Mouse (Mus musculus) cerebellum, postnatal 4 days (tissue): ENCODE results near the gene Dip2b.
A peak's percentile ranks its signal among the peaks of the same experiment; 100 is the strongest.

Experiments
- DNase-seq, 2 experiments: peaks; one replicate each; pipeline ENCODE4 v3.0.0; 2022; ENCODE audit warnings: low spot score in 2 of 2, mixed read lengths in 1 of 2

The Dip2b gene

GRCm38 (mm10) chr15:100126456-100127107 lies 88.1 kb downstream of the Dip2b start:
- peak; percentile 60 to 83 for DNase-seq

GRCm38 (mm10) chr15:100129151-100129790 lies 90.8 kb downstream of the Dip2b start:
- no peak for DNase-seq

GRCm38 (mm10) chr15:100139665-100140064 lies 101.2 kb downstream of the Dip2b start:
- DNase-seq: no peak

- no peak for DNase-seq
Measured at GRCm38 (mm10) chr15:100140428-100140827, 102.0 kb downstream of the Dip2b start.

GRCm38 (mm10) chr15:100143091-100143801 lies 104.8 kb downstream of the Dip2b start:
- peak in 1 of 2 experiments; percentile 36 for DNase-seq

- no peak for DNase-seq
Measured at GRCm38 (mm10) chr15:100144854-100145824, 106.7 kb downstream of the Dip2b start.

GRCm38 (mm10) chr15:100145917-100146316 lies 107.5 kb downstream of the Dip2b start:
- no peak for DNase-seq

DNA sequence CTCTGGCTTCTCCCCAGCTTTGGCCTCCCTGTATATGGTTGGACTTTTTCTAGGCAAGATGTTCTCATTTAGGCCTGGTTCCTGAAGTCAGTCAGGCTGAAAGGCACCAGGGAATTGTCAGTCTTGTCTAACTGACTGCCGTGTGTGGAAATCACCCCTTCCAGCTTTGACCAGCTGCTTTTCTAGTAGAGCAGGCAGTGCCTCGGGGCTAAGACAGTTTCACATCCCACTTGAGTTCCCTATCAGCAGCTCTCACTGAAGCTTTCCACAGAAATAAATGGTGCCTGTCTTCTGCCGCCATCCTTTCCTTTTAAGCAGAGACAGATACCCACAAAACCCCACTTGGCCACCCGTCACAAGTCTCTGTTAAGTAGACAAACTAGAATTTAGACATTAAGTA lies 112.1 kb downstream of the Dip2b start:
- DNase-seq: no peak

DNA sequence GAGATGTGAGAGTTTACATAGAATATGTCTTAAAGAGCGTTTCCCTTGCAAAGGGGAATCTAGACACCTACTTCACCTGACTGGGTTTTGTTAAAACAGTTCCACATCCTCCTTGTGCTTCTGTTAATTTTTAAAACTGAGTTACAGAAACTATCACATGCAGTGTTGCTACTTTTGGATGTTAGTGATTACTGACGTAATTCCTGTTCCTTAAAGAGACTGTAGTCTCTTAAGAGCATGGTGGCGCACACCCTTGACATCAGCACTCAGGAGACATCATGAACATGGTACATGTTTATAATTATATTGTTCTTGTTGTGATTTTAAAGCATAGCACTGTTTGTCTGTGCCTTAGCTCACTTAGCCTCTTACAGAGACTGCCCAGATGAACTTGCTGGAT lies 113.9 kb downstream of the Dip2b start:
- no peak for DNase-seq

DNA sequence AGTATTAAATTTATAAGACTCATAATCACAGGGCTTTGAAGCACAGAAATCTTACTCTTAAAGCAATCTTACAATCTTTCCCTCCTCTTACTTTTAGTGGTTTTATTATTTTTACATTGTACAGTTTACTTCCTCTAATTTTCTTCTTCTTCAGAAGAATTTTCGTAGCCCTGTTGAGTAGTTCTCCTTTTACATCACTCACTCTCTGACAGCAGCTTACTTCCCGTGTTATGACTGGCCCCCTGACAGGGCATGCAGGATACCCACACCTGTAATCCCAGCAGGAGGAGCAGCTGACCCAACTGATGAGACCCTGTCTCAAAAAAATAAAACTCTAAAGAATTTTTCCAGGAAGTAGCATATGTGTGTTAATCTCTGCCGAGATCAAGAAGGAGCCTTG lies 114.6 kb downstream of the Dip2b start:
- DNase-seq: no peak

DNA sequence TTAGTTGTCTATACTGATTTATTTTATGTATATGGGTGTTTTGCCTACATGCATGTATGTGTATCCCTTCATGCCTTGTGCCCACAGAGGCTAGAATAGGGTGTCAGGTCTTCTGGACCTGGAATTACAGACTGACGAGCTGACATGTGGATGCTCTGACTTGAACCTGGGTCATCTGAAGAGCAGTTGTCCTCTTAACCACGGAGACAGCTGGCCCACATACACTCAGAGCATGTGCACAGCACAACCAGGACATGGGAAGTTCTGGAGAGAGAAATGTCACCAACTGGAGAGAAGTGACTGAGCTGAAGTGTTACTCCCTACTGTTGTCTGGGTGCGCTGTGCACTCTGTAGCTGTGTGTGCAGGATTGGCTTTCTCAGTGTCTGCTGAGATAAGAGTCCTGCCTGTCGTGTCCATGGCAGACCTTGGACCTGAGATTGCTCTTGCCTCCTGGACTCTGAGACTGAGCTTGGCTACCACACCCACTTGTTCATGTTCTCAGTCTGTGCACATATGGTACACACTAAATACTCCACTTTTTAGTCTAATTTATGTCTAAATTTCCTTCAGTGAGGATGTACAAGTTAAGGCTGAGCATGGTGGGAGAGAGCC lies 117.7 kb downstream of the Dip2b start:
- no peak for DNase-seq

- DNase-seq: no peak
Measured at GRCm38 (mm10) chr15:100156781-100157470, 118.5 kb downstream of the Dip2b start.

DNA sequence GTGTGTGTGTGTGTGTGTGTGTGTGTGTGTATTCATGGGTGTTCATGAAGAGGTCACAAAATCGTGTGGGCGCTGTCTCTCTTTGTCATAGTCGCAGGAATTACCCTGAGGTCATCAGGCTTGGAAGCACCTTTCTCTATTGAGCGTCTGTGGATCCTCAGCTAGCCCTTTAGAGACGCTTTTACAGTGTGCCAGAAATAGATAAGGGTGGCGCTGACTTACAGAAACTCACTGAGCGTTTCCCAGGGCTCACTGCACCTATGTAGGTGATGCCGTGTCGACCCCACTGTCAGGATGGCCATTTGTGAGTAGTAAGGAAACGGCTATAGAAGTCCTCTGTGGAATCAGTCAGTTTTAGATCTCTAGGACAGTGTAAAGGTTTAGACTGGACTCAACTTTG lies 120.5 kb downstream of the Dip2b start:
- DNase-seq: no peak

DNA sequence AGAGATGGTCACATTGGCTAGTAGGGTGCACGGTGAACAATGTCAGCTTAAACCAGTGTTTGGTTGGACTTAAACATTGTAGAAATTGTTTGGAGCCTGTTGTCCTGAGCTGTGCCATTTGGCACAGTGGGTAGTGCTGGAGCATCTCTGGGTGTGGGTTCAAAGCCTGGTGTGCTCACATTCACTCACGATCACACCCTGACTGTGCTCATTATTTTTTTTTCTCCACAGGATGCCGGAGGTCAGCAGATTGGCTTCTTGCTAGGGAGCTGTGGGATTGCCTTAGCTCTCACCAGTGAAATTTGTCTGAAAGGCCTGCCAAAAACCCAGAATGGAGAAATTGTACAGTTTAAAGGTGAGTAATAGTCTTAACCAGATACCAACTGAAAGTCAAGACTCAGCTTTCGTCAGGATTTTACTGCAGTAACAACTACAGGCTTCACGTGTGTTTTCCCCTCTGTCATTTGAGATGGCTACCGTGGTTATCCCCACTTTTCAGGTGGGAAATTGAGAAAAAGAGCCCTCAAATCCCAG lies 123.3 kb downstream of the Dip2b start:
- DNase-seq: no peak

DNA sequence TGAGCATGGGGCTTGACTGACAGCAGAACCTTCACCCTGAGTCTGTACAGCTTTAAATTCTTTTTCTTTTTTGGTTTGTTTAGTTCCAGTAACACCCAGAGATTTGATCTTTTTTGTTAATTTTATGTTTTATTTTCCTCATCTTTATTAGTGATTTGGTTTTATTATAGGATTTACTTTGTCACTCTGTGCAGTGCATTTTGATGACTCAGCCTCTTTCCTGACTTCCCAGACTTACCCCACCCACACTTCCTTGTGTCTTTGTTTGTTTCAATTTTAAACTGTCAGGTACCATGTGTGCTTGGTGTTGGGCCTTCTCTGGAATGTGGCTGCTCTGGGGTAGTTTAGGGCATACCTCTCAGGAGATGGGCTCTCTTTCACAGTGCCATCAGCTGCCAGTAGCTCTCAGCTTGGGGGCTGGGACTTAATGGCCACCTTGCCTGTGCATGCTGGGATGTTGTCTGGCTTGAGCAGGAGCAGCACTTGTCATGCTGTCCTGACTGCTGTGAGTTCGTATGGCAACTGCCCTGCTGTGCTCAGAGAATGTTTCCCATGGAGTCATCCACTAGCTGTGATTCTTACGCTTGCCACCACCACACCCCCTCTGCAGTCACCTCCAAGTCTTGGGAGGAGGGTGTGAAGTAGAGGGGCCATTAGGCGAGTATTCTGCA lies 125.1 kb downstream of the Dip2b start:
- DNase-seq: no peak

GRCm38 (mm10) chr15:100166464-100166863 lies 128.0 kb downstream of the Dip2b start:
- DNase-seq: no peak

DNA sequence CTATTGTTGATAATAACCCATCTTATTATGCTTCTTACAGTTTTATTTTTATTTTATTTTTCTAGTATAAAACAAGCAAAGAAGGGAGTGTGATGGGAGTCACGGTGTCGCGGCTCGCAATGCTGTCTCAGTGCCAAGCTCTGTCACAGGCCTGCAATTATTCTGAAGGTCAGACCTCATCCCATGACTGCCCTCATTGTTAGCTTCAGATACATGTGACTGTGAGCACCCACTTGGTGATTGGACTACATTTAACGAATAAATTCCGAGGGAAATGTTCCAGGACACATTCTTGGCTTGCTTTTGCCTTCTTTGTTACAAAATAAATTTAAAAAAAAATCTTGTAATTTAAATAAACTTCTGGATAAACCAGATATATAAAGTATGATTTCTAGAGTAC lies 129.3 kb downstream of the Dip2b start:
- DNase-seq: no peak

DNA sequence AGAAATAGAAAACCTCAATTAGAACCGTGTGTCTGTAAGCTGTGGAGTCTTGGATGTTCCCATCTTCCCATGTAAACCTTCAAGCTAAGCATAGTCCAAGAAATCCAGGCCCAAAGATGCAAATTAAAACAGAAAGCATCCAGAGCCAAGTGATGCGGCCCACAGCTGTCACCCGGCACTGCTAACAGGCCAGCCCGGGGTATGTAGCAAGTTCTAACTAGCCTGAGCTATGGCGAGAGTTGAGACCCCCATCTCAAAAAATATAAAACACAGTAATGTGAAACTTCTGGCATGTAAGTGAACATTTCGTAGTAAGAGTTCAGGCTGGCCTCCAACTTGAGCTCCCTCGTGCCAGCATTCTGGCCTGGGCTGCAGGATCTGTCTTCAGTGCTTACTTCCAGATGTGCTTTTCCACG lies 129.7 kb downstream of the Dip2b start:
- DNase-seq: no peak

- DNase-seq: no peak
Measured at GRCm38 (mm10) chr15:100175176-100175575, 136.7 kb downstream of the Dip2b start.

DNA sequence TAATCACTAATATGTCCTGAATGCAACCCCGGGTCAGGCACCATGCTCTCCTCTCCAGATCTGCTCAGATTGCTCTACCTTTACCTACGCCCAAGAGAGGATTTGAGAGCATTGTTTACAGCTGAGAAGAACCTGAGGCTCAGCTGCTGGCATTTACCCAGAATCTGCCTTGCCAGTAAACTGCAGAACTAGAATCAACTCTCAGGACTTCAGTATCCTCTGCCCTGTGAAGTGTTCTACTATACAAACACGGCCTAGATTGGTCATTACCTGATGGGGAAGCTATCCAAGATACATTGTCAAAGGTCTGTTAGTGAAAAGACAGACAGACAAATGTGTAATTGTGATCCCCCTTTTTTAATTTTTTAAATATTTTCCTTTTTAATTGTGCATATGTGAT lies 138.7 kb downstream of the Dip2b start:
- DNase-seq: no peak
